Mouse (Mus musculus) heart, postnatal 4 days (tissue): ENCODE results near the gene Syngr1. TPM values are rescaled to one million over a fixed set of nuclear protein-coding genes. Genes with fewer than 3 reads are reported as not detected.
"Not testable (repeated sequence)": the region's sequence is repeated elsewhere in the genome, so short reads cannot be mapped to it uniquely, and the experiment has no call there.

Experiments
- DNase-seq: peaks from one replicate; pipeline ENCODE4 v3.0.0; 2021
- total RNA-seq, 2 experiments: library from RNA; stranded (reverse); gene quantifications; 2 replicates each; pipeline ENCODE4 v1.2.3; 2021

Gene Syngr1
- total RNA-seq, 2 experiments from 2014 or later = 73.4 to 86.0 TPM

DNA sequence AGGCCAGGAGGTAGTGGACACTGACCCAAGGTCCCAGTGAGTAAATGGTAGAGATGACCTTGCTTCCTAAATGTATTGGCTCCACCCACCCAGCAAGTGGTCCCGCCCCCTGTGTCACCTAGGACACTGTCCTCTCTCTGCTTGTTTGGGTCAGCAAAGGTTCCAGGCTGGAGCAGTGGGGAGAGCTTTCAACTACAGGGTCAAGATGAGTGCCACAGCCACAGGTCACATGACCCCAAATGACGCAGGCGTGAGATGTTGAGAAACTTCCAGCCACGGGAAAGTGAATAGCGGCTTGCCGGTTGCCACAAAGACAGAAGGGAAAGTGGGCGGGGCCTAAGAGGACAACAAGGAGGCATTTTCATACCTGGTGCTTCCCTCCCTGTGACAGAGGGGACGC, 26.0 kb downstream of the Syngr1 start:
- no peak for DNase-seq

GRCm38 (mm10) chr15:80119076-80119475, 27.9 kb downstream of the Syngr1 start:
- no peak for DNase-seq

DNA sequence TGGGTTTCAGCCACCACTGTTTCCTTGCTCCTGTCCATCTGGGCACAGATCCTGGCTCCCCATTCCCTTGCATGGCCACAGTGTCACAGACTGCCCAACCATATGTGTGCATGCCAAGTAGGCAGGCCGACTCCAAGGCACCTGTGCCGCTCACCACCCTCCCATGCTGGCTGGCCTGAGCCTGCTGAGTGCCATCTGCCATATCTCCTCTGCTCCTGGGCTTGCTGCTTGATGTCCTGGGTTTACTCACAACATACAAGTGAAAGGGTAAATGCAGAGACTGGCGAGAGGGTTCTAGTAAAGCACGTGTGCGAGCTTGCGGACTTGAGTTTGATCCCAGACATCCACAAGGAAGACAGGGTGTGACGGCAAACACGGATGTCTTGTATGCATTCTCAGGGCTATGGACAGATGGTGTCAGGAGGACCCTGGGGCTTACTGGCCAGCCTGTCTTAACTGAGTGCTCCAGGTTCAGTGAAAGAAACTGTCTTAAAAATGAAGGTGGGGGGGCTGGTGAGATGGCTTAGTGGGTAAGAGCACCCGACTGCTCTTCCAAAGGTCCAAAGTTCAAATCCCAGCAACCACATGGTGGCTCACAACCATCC, 30.7 kb downstream of the Syngr1 start:
- DNase-seq = no peak

DNA sequence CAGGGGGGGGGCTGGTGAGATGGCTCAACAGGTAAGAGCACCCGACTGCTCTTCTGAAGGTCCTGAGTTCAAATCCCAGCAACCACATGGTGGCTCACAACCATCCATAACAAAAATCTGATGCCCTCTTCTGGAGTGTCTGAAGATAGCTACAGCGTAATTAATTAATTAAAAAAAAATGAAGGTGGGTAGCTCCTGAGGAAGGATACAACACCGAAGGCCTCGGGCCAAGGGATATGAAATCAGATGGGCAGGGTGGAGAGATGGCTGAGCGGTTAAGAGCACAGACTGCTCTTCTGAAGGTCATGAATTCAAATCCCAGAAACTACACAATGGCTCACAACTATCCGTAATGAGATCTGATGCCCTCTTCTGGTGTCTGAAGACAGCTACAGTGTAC, 31.3 kb downstream of the Syngr1 start:
- not testable (repeated sequence) for DNase-seq

DNA sequence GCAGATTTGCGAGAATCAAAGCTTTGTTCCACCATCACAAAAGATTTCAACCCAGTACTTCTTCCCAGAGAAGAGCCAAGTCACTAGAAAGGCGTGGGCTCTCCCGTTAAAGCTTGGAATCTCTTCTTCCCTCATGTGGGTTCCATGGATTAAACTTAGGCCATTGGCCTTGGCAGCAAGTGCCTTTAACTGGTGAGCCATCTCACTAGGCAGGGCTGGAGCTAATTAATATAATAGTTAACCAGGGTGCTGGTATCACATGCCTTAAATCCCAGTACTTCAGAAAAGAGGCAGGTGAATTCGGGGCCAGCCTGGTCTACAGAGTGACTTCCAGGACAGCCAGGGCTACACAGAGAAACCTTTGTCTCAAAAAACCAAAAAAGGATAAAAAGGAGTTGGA, 33.5 kb downstream of the Syngr1 start:
- no peak for DNase-seq

DNA sequence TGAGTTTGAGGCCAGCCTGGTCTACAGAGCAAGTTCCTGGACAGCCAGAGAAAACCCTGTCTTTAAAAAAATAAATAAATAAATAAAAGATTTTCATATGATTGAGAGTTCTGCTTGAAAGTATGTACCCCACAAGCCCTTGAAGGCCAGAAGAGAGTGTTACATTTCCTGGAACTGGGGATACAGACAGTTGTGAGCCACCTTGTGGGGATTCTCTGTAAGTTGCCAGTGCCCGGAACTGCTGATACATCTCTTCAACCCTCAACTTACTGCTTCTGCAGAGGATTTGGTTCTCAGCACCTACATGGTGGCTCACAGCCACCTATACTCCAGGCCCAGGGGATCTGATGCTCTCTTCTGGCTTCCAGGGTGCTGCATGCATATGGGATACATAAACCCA, 36.1 kb downstream of the Syngr1 start:
- DNase-seq = no peak

GRCm38 (mm10) chr15:80129982-80130381, 38.8 kb downstream of the Syngr1 start:
- DNase-seq = no peak

DNA sequence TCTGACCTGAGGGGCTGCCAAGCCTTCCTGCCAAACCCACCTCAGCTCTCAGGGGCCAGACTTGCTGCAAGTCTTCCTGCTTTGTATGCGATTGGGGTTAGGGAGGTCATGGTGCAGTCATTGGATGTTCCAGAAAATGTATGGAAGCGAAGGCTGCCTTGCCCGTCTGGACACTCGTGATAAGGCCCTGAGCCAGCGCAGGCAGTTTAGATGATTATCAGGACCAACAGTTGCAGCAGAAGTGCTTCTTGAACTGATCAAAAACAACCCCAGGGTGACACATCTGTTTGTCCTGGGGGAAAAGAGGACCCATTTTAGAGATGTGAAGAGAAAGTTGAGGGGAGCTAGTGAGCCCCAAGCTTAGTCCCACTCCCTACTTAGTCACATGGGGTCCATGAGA, 39.6 kb downstream of the Syngr1 start:
- DNase-seq = no peak

DNA sequence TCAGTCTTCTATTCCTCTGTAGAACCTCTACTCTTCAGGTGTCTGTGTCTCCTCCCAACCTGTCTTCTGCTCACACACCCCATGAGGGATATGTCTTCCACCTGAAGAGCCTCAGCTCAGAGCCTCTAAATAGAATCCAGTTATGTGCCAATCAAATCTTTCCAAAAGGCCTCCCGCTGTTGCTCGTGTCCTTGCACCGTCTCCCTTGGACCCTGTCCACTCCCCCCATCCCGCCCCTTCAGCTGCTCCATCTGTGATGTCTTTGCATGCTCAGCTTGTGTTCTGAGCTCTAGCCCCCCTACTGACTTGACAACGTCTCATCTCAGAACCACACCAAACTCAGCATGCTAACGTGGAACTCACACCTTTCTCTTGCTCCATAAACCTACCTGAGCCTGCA, 40.3 kb downstream of the Syngr1 start:
- DNase-seq = no peak

DNA sequence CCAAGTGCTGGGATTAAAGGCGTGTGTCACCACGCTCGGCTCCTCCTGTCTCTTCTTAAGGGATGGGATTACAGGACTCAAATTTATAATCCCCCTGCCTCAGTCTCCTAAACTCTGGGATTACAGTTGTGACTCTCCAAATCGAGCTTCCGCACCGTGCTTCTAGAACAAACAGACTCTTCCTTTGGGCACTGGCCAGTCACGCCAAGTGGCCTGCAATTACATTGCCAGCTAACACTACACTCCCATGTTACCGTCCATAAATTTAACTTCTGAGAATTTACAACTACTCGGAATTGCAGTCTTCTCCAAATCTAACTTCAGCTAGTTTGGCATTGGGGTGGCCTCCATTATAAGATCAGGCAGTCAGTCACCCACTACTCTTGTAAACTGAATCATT, 41.3 kb downstream of the Syngr1 start:
- DNase-seq = no peak

DNA sequence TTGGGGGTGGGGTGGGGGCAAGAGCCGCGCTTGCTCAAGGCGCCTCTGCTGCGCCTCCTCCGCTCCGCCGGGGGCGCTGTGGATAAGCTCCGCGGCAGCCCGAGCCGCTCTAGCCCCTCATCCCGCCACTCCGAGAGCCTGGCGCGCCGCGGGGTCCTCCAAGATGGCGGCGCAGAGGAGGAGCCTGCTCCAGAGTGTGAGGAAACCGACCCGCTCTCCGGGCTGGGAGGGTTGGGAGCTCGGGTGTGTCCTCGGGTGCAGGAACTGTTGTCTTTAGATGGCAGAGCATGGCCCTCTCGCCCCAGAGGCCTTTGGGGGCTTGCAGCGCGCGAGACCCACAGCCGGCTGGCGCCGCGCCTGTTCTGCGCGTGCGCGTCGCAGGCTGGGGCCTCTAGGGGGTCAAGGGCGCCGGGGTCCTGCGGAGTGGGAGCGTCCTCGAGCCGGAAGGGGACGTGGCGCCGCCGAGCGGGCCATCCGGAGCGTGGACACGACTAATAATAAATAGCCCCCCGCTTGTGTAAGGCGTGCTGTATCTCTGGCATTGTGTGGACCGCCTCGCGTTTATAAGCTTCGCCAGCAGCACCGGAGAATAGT, 42.0 kb downstream of the Syngr1 start, which contains the start of gene Tab1:
Tab1 (plus strand) TSS at position 135 of the 594 bp plus-strand sequence.
- peak; percentile 94 for DNase-seq

DNA sequence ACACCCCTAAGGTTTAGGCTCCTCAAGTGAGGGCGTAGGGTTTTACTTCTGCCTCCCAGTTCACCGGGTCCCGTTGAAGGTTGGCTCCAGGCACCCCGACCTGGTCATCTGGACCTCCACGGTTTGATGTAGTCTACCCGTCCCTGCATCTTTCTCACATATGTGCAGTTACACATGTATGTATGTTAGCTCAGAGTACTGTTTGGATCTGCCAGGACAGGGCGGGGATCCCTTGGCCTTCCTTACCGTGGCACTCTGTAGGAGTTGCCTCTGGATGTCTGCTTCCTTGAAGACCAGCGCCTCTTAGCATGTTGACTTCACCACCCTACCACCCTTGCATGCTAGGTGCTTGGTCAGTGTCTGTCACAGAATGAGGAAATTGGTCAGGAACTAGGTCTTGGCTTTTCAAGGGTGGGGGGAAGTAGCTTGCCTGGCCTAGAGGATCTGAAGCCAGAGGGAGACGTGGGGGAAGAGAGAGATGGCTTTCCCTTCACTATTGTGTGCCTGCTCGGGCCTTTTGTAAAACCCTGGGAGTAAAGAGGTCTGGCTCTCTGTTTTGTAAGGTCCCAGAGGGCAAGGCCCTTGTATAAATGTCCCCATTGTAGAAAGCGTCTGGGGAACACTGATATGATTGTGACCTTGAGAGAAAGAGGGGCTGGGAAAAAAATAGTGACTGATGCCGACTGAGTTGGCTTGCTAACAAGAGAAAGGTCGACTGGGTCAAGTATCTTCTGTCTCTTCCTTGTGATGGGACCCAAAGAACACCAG, 42.7 kb downstream of the Syngr1 start:
- DNase-seq = peak; percentile 43

DNA sequence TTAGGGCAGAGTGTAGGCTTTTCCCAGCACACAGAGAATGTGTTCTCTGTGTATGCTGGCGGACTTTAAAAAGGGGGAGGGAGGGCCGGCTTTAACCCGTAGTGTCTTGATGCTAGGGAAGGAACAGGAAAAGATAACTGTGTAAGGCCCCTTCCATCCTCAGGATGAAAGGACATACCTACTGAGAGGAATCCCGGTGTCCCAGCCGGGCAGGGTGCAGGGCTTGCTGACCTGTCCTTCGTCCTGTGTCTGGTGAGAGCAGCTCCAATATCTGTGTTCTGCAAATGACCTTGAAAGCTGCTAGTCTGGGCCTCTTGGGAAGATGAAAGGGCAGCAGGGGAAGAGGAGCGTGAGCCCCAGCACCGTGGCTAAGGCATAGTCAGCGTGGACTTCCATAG, 43.3 kb downstream of the Syngr1 start:
- DNase-seq = peak; percentile 38

GRCm38 (mm10) chr15:80135499-80135898, 44.4 kb downstream of the Syngr1 start:
- DNase-seq = no peak

GRCm38 (mm10) chr15:80136645-80137044, 45.5 kb downstream of the Syngr1 start:
- DNase-seq = no peak

DNA sequence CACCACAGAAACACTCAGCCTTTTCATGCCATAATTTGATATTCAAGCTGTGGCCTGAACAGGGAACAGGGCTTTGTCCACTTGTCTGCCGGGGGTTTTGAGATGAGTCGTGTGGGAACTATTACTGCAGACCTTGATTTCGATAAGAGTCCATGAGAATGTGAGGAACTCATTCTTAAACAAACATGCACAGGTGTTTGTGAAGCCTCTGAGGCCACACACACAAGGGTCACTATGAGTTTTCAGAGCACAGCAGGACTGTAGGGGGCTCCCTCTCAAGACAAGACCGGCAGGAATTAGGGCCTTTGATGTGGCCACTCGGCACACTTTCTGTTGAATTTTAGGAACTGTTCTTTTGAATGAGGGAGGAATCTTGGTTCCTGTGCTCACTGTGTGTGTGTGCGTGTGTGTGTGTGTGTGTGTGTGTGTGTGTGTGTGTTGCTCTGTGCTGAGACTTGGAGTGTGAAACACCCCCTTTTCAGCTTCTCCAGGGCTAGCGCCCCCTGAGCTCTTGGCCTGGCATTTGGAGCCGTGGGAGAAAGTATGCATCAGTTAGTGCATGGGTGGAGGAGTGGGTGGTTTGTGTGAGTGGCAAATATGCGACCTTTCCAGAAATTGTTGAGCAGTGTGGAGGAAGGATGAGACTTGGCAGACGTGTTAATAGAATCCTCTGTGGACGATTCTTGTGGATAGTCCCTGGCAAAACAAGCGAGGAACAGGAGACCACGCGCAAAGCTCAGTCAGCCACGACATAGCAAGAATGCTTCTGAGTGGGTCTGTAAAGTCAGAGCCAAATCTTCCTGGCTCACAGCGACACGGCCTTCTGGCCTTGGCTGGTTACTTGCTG, 47.0 kb downstream of the Syngr1 start:
- no peak for DNase-seq

DNA sequence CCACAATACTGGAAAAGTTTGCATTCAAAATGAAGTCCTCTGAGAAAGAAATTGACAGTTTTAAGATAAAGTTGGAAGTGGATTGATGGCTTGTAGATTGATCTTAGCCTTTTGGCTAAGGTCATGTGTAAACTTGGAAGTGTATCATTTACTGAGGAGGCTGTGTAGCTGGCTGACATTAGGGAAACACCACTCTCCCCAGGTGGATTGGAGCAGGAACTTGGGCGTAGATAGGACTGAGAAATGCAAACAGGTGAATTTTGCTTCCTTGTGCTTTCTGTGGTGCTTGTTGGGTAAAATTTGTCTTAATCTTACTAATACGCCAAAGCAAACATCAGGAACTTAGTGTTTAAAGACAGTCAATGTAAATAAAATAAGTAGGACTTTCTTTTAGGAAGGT, 49.2 kb downstream of the Syngr1 start:
- DNase-seq = no peak

- no peak for DNase-seq
Measured at GRCm38 (mm10) chr15:80140878-80141277, 49.7 kb downstream of the Syngr1 start.

DNA sequence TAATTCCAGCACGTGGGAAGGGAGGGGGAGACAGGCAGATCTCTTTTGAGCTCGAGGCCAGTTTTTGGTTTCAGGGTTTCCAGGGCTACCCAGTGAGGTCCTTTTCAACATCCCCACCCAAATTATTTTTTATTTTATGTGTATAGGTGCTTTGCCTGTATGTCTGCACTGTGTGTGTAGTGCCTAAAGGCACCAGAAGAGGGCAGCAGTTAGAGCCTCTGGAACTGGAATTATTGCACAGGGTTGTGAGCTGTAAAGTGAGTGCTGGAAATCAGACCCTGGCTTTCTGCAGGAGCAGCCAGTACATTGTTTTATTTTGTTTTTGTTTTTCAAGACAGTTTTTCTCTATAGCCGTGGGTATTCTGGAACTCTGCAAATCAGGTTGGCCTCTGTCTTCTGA, 51.0 kb downstream of the Syngr1 start:
- DNase-seq = no peak

DNA sequence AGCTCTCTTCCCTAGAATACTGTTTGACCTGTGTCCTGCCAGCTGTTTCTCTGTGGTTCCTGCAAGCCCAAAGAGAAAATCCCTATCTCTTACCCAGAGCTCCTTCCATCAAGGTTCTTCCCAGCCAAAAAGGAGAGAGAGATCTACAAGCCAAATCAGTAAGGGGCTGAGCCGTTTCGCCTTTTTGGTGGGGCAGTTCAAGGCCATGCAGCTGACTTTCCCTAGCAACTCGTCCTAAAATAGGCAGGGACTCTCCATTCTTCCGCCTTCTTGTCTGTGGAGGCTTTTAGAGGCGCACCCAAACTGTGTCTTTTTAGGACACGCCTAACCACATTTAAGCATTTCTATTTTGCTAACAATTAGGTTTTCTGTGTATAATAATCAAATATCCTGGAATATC, 52.6 kb downstream of the Syngr1 start:
- DNase-seq = no peak

DNA sequence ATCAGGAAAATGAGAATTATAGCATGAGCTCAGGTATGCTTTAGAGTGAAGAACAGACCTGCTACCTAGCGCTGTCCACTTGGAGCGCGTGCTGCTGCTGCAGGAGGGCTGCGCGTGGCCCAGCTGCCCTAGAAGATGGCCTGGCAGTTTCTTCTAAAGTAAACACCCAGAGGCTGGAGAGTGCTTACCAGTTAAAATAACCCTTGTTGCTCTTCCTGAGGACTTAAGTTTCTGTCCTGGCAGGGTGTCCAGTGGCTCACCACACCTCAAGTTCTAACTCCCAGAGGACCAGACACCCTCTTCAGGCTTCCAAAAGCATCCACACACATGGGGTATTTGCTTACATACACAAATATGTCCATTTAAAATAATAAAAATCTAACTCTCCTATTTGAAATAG, 54.3 kb downstream of the Syngr1 start:
- no peak for DNase-seq

- DNase-seq = no peak
Measured at GRCm38 (mm10) chr15:80146153-80146552, 55.0 kb downstream of the Syngr1 start.

GRCm38 (mm10) chr15:80147090-80147489, 56.0 kb downstream of the Syngr1 start:
- no peak for DNase-seq
